Mouse (Mus musculus) hindbrain, embryonic 14.5 days (tissue): ENCODE measurements around the gene Scyl1. TPM values are rescaled to one million over a fixed set of nuclear protein-coding genes. Genes with fewer than 3 reads are reported as not detected.

Experiments
- ATAC-seq: fragments of 200-750 bp; cut with Nextera tagmentation; 2 replicates; pipeline ENCODE4 v1.8.0; 2017; ENCODE audit warnings: moderate number of reproducible peaks, mild to moderate bottlenecking, moderate TSS enrichment, moderate library complexity; ENCODE audit not compliant: low FRiP score
- DNase-seq: peaks from one replicate; pipeline ENCODE4 v3.0.0-alpha.2; 2015; ENCODE audit warnings: low spot score
- H3K27ac ChIP-seq: fragments of 300-500 bp; sonication (generic); 2 replicates; pipeline ENCODE4 v1.5.1; 2014; ENCODE audit warnings: mild to moderate bottlenecking, moderate library complexity
- H3K27me3 ChIP-seq: fragments of 300-500 bp; sonication (generic); 2 replicates; pipeline ENCODE4 v1.6.1; 2014; ENCODE audit warnings: mild to moderate bottlenecking, low read length, mixed read lengths; ENCODE audit not compliant: control insufficient read depth, insufficient read depth
- H3K36me3 ChIP-seq: fragments of 300-500 bp; sonication (generic); replicated peaks from 2 replicates; pipeline ENCODE4 v1.6.1; 2014; ENCODE audit not compliant: control insufficient read depth, insufficient read depth
- H3K4me1 ChIP-seq: fragments of 300-500 bp; sonication (generic); replicated peaks from 2 replicates; pipeline ENCODE4 v1.6.1; 2014; ENCODE audit warnings: antibody characterized with exemption, low read length, mixed read lengths; ENCODE audit not compliant: control insufficient read depth, insufficient read depth
- H3K4me2 ChIP-seq: fragments of 300-500 bp; sonication (generic); replicated peaks from 2 replicates; pipeline ENCODE4 v1.6.1; 2014; ENCODE audit warnings: mild to moderate bottlenecking, moderate library complexity
- H3K4me3 ChIP-seq: fragments of 300-500 bp; sonication (generic); replicated peaks from 2 replicates; pipeline ENCODE4 v1.5.1; 2014; ENCODE audit warnings: mild to moderate bottlenecking, low read length
- H3K9ac ChIP-seq: fragments of 300-500 bp; sonication (generic); 2 replicates; pipeline ENCODE4 v1.6.1; 2014
- H3K9me3 ChIP-seq: fragments of 300-500 bp; sonication (generic); 2 replicates; pipeline ENCODE4 v1.6.1; 2016; ENCODE audit warnings: low read length; ENCODE audit not compliant: control insufficient read depth
- WGBS: fragments of 180-500 bp; shearing (Covaris S2); extraction: QIAGEN DNeasy Blood & Tissue Kit; methylation state at CpG from one replicate; pipeline ENCODE4 v1.1.7; 2014; 5-methylcytosine and 5-hydroxymethylcytosine counted together
- polyA plus RNA-seq: library from polyadenylated mRNA; unstranded; fragments of >200 nt; fragmentation: Nextera tagmentation; extraction: Ambion mirVana; gene quantifications from 2 replicates; pipeline ENCODE4 v1.2.1, GENCODE M21; 2014

Gene Scyl1
- polyA plus RNA-seq, 1 experiment from 2014 or later = 73.5 TPM

- H3K4me2 ChIP-seq = peak overlapping the region; percentile 30
- DNase-seq = no peak
- H3K9ac ChIP-seq = 0 out of 2 replicates have a peak overlapping the region, but pooled peaks have one; percentile 0
- peaks cover 46% of the 10 kb centered on the region for H3K36me3 ChIP-seq
- H3K27ac ChIP-seq = no peak overlapping the region
- H3K4me3 ChIP-seq = no peak overlapping the region; the same call in 1 of the 2 replicates
- H3K4me1 ChIP-seq = peaks cover 10% of the 10 kb centered on the region; the same call in 1 of the 2 replicates
- no peaks in the 10 kb centered on the region for H3K9me3 ChIP-seq
- peak; percentile 35; the same call in 1 of the 2 replicates for ATAC-seq
- peaks cover 69% of the 10 kb centered on the region for H3K27me3 ChIP-seq
- WGBS = 11% methylated on average over 28 of the region's 29 CpGs
These were observed 14.8 kb downstream of the Scyl1 start for GRCm38 (mm10) chr19:5756321-5756985.

- Histone ChIP-seq H3K36me3 (no peaks in the 10 kb centered on the region; the same call in 1 of the 2 replicates), H3K4me2 (no peak overlapping the region), H3K27ac (no peak overlapping the region), H3K9me3 (no peaks in the 10 kb centered on the region), H3K9ac (no peak overlapping the region), H3K4me3 (no peak overlapping the region), H3K27me3 (peaks cover 84% of the 10 kb centered on the region), H3K4me1 (peaks cover 5% of the 10 kb centered on the region; the same call in 1 of the 2 replicates)
- DNase-seq (no peak), ATAC-seq (no peak)
- 9% methylated on average over 19 of the region's 20 CpGs for WGBS
These were observed 19.5 kb downstream of the Scyl1 start for GRCm38 (mm10) chr19:5751742-5752141.

GRCm38 (mm10) chr19:5750951-5751350 lies 20.3 kb downstream of the Scyl1 start:
- Histone ChIP-seq H3K4me3 (no peak overlapping the region), H3K4me1 (peaks cover 8% of the 10 kb centered on the region; the same call in 1 of the 2 replicates), H3K27me3 (peaks cover 84% of the 10 kb centered on the region), H3K27ac (no peak overlapping the region), H3K4me2 (no peak overlapping the region), H3K9ac (no peak overlapping the region), H3K36me3 (no peaks in the 10 kb centered on the region; the same call in 1 of the 2 replicates), H3K9me3 (no peaks in the 10 kb centered on the region)
- DNase-seq = no peak
- ATAC-seq = no peak
- 14% methylated on average over 22 of the region's 22 CpGs for WGBS

GRCm38 (mm10) chr19:5749476-5749875 lies 21.7 kb downstream of the Scyl1 start:
- Histone ChIP-seq H3K9ac (no peak overlapping the region), H3K27ac (no peak overlapping the region), H3K27me3 (peaks cover 86% of the 10 kb centered on the region), H3K9me3 (no peaks in the 10 kb centered on the region), H3K4me3 (no peak overlapping the region), H3K4me2 (no peak overlapping the region), H3K4me1 (peaks cover 13% of the 10 kb centered on the region; the same call in 1 of the 2 replicates), H3K36me3 (no peaks in the 10 kb centered on the region; the same call in 1 of the 2 replicates)
- 74% methylated on average over 6 of the region's 6 CpGs for WGBS
- ATAC-seq (no peak), DNase-seq (no peak)

- Histone ChIP-seq H3K4me1 (peaks cover 13% of the 10 kb centered on the region; the same call in 1 of the 2 replicates), H3K9me3 (no peaks in the 10 kb centered on the region), H3K4me2 (peak overlapping the region; percentile 48; the same call in 1 of the 2 replicates), H3K27me3 (peaks cover 80% of the 10 kb centered on the region), H3K4me3 (no peak overlapping the region), H3K36me3 (no peaks in the 10 kb centered on the region), H3K9ac (no peak overlapping the region), H3K27ac (no peak overlapping the region)
- WGBS = 22% methylated on average over 12 of the region's 12 CpGs
- ATAC-seq (no peak), DNase-seq (no peak)
These were observed 24.3 kb downstream of the Scyl1 start for GRCm38 (mm10) chr19:5746907-5747363.

GRCm38 (mm10) chr19:5745756-5746710 lies 25.2 kb downstream of the Scyl1 start:
- peaks cover 71% of the 10 kb centered on the region for H3K27me3 ChIP-seq
- H3K9me3 ChIP-seq = no peaks in the 10 kb centered on the region
- DNase-seq (no peak), ATAC-seq (no peak)
- H3K4me1 ChIP-seq = peaks cover 18% of the 10 kb centered on the region; the same call in 1 of the 2 replicates
- H3K9ac ChIP-seq = peak overlapping the region; percentile 51
- no peaks in the 10 kb centered on the region for H3K36me3 ChIP-seq
- WGBS = 4% methylated on average over 36 of the region's 36 CpGs
- peak overlapping the region; percentile 48 for H3K4me2 ChIP-seq
- H3K27ac ChIP-seq = no peak overlapping the region
- peak overlapping the region; percentile 20 for H3K4me3 ChIP-seq

- Histone ChIP-seq H3K9me3 (no peaks in the 10 kb centered on the region), H3K27ac (no peak overlapping the region), H3K4me2 (peak overlapping the region; percentile 99), H3K27me3 (peaks cover 59% of the 10 kb centered on the region), H3K9ac (no peak overlapping the region; the same call in 1 of the 2 replicates), H3K4me1 (peaks cover 24% of the 10 kb centered on the region; the same call in 1 of the 2 replicates), H3K4me3 (no peak overlapping the region), H3K36me3 (no peaks in the 10 kb centered on the region)
- no peak for ATAC-seq
- whole genome bisulfite sequencing = 51% methylated on average over 5 of the region's 5 CpGs
- DNase-seq = no peak
These were observed 27.6 kb downstream of the Scyl1 start for GRCm38 (mm10) chr19:5743576-5743975.

- DNase-seq (no peak), ATAC-seq (peak; percentile 28; the same call in 1 of the 2 replicates)
- H3K4me2 ChIP-seq = peak overlapping the region; percentile 99
- no peaks in the 10 kb centered on the region for H3K36me3 ChIP-seq
- peak overlapping the region; percentile 61 for H3K9ac ChIP-seq
- under 1% methylated on average over 32 of the region's 32 CpGs for WGBS
- peak overlapping the region; percentile 45 for H3K4me3 ChIP-seq
- H3K27me3 ChIP-seq = peaks cover 56% of the 10 kb centered on the region
- H3K27ac ChIP-seq = peak overlapping the region; percentile 84
- H3K9me3 ChIP-seq = no peaks in the 10 kb centered on the region
- peaks cover 24% of the 10 kb centered on the region; the same call in 1 of the 2 replicates for H3K4me1 ChIP-seq
These were observed 29.0 kb downstream of the Scyl1 start for GRCm38 (mm10) chr19:5742241-5742641.
